Mouse (Mus musculus) heart, embryonic 14.5 days (tissue): ENCODE results near the gene Mpv17l. TPM values are rescaled to one million over a fixed set of nuclear protein-coding genes. Genes with fewer than 3 reads are reported as not detected.

Experiments used
- ATAC-seq: fragments of 200-750 bp; cut with Nextera tagmentation; 2 replicates; pipeline ENCODE4 v1.8.0; 2017; ENCODE audit warnings: low read depth, moderate TSS enrichment; ENCODE audit not compliant: insufficient number of reproducible peaks, insufficient read depth, low FRiP score
- H3K27ac ChIP-seq, 2 experiments: fragments of 200-500 bp in 1 of 2; fragments of 300-500 bp in 1 of 2; sonication (generic) in 1 of 2; replicated peaks in 1 of 2; 2 replicates each; pipeline ENCODE4 v1.5.1; 2012 to 2014; ENCODE audit warnings: low read depth in 2 of 2, low read length in 2 of 2, control low read depth in 1 of 2, mild to moderate bottlenecking in 1 of 2, mixed read lengths in 1 of 2; ENCODE audit not compliant: control insufficient read depth in 1 of 2, insufficient read depth in 1 of 2
- H3K27me3 ChIP-seq: fragments of 300-500 bp; sonication (generic); 2 replicates; pipeline ENCODE4 v1.6.1; 2014; ENCODE audit warnings: mild to moderate bottlenecking, low read length, control low read depth; ENCODE audit not compliant: control insufficient read depth, insufficient read depth
- H3K36me3 ChIP-seq: fragments of 300-500 bp; sonication (generic); 2 replicates; pipeline ENCODE4 v1.6.1; 2014; ENCODE audit warnings: mild to moderate bottlenecking, control low read depth, low read length, mixed read lengths; ENCODE audit not compliant: control insufficient read depth, insufficient read depth
- H3K4me1 ChIP-seq, 2 experiments: fragments of 200-500 bp in 1 of 2; fragments of 300-500 bp in 1 of 2; sonication (generic) in 1 of 2; 2 replicates each; pipeline ENCODE4 v1.6.1; 2012 to 2014; ENCODE audit warnings: low read length in 2 of 2, control low read depth in 1 of 2, mixed read lengths in 1 of 2; ENCODE audit not compliant: control insufficient read depth in 2 of 2, insufficient read depth in 2 of 2
- H3K4me2 ChIP-seq: fragments of 300-500 bp; sonication (generic); 2 replicates; pipeline ENCODE4 v1.6.1; 2014; ENCODE audit warnings: mild to moderate bottlenecking, low read length
- H3K4me3 ChIP-seq, 2 experiments: fragments of 200-500 bp in 1 of 2; fragments of 300-500 bp in 1 of 2; sonication (generic) in 1 of 2; 2 replicates each; pipeline ENCODE4 v1.5.1; 2012 to 2014; ENCODE audit warnings: low read length in 2 of 2, mild to moderate bottlenecking in 2 of 2, control low read depth in 1 of 2, low read depth in 1 of 2, moderate library complexity in 1 of 2; ENCODE audit not compliant: control insufficient read depth in 1 of 2, insufficient read depth in 1 of 2
- H3K9ac ChIP-seq: fragments of 300-500 bp; sonication (generic); 2 replicates; pipeline ENCODE4 v1.6.1; 2014; ENCODE audit warnings: mild to moderate bottlenecking, low read length
- H3K9me3 ChIP-seq: fragments of 300-500 bp; sonication (generic); 2 replicates; pipeline ENCODE4 v1.6.1; 2016; ENCODE audit warnings: low read length, control low read depth; ENCODE audit not compliant: control insufficient read depth
- whole genome bisulfite sequencing: fragments of 180-500 bp; shearing (Covaris S2); extraction: QIAGEN DNeasy Blood & Tissue Kit; methylation state at CpG from one replicate; pipeline ENCODE4 v1.1.7; 2014; 5-methylcytosine and 5-hydroxymethylcytosine counted together
- polyA plus RNA-seq: library from polyadenylated mRNA; unstranded; fragments of >200 nt; fragmentation: Nextera tagmentation; extraction: Ambion mirVana; gene quantifications from 2 replicates; pipeline ENCODE4 v1.2.1, GENCODE M21; 2014

Gene Mpv17l
- polyA plus RNA-seq, 1 experiment from 2014 or later, result 2.9 TPM

DNA sequence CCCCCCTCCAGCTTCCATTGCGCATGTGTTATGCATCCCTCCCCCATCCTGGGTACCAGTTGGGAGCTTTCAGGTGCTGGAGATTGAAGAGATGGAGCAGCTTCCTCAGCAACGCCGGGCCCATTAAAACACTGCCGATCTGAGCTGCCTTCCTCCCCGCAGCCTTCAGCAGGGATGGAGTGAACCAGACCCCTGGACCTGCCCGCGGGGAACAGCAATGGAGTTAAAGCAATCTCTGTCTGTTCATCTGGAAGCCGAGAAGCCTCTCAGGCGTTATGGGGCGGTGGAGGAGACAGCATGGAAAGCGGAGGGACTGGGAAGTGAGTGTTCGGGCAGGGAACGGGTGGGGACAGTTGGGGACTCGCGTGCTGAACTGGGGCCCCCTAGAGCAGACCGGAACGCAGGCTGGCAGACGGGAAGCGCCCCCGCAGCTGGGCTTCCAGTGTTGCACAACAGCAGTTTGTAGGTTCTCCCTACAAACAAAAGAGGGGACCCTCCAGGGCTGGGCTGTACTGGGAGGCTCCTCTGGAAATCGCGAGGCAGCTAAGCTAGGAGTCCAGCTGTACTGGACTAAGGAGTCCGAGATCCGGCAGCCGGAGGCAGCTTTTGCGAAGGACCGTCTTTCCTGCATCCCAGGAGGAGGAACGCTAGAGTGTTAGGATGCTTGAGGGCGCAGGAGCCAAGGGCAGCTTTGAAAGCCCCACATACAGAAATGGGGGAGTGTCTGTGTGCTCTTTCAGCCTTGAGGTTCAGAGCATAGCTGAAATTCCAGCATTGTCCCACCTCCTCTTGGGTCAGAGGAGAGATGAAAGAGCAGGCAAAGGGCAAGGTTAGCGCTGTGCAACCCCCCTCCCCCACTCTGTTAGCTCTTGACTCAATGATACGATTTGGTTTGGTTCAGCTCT lies 83.9 kb downstream of the Mpv17l start, which contains the start of the genes 2900011O08Rik and Ifitm7:
2900011O08Rik (plus strand) TSS at position 31 of the 905 bp plus-strand sequence.
Ifitm7 (minus strand) TSS at position 315 of the 905 bp plus-strand sequence.
- H3K4me2 ChIP-seq, result peak within 1 kb of the TSS; percentile 85
- under 1% methylated on average over 31 of the region's 31 CpGs for WGBS
- H3K4me1 ChIP-seq, result peaks cover 2 to 3% of the 10 kb centered on the region in 2 experiments; a peak in 1 of 4 replicates
- 0 out of 2 replicates have a peak, but pooled peaks cover 4% of the 10 kb centered on the region for H3K27me3 ChIP-seq
- peak within 1 kb of the TSS; percentile 34 to 45 for H3K4me3 ChIP-seq
- H3K27ac ChIP-seq, result no peak within 1 kb of the TSS
- no peak for ATAC-seq
- no peaks in the 10 kb centered on the region for H3K9me3 ChIP-seq
- peak within 1 kb of the TSS; percentile 61 for H3K9ac ChIP-seq
- H3K36me3 ChIP-seq, result no peaks in the 10 kb centered on the region

DNA sequence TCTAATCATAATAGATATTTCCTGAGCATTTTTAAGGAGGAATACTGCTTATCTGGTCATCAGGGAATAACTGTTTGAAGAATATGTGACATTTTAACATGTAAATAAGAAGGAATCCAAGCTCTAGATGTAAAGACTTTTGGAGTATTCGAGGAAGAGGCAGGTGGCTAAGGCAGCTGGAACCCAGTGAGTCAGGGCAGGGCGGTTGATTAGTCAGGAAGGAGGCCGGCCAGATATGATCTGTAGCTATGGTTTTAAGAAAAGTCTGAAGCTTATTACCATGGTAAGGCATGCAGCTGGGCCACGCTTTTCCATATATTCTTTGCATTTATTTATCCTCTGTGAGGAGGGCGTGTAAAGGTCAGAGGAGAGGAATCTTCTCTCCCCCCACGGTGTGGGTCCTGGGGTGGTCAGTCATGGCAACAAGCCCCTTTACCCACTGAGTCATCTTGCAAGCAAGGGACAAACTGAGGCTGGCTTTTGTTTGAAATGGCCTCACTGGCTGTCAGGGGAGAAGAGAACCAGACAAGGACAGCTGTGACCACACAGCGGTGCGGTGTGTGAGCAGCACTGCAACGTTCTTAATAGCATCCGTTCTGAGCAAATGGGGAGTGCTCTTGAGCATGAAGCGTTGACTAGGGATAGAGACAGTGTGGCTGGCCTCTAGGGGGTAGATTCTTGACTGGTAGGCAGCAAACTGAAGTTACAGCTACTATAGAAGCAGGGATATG lies 89.7 kb downstream of the Mpv17l start:
- Histone ChIP-seq H3K4me2 (no peak overlapping the region), H3K4me3 (no peak overlapping the region), H3K4me1 (no peaks in the 10 kb centered on the region), H3K9ac (no peak overlapping the region), H3K9me3 (no peaks in the 10 kb centered on the region), H3K36me3 (no peaks in the 10 kb centered on the region), H3K27me3 (no peaks in the 10 kb centered on the region), H3K27ac (no peak overlapping the region)
- no peak for ATAC-seq
- 71% methylated on average over 11 of the region's 11 CpGs for WGBS

DNA sequence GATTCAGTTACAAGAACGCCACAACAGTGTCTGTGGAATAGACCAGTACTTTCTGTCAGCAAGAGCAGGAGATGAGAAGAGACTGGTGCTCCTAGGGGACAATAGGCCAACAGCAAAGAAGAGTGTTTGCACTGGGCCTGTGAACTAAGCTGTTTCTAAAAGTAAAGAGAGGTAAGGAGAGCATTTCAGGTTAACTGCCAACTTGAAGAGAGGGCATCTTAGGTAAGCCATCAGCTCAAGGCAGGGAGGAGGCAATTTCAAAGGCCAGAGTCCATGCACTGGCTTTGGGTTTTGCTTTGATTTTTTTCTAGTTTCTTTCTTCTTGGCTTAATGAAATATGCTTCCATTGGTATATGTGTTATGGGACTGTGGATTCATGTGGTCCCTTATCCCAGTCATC lies 91.1 kb downstream of the Mpv17l start:
- Histone ChIP-seq H3K36me3 (no peaks in the 10 kb centered on the region), H3K9me3 (no peaks in the 10 kb centered on the region), H3K4me1 (no peaks in the 10 kb centered on the region), H3K4me2 (no peak overlapping the region), H3K4me3 (no peak overlapping the region), H3K9ac (no peak overlapping the region), H3K27ac (no peak overlapping the region), H3K27me3 (no peaks in the 10 kb centered on the region)
- no peak for ATAC-seq
- whole genome bisulfite sequencing, result 60% methylated on average over 1 of the region's 1 CpGs

DNA sequence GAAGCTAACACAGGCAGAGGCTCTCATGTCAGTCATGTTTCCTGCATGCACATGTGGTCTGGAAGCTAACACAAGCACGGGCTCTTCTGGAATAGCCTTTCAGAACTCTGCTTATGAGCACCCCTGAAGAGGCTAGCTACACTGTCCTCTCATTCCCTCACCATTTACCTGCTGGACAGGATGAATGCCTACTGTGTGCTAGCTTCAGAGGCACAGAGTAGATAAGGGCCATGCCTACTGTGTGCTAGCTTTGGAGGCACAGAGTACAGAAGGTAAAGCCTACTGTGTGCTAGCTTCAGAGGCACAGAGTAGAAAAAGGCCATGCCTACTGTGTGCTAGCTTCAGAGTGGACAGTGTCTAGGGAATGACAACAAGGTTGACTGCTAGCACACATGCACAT lies 91.5 kb downstream of the Mpv17l start:
- Histone ChIP-seq H3K9me3 (no peaks in the 10 kb centered on the region), H3K27me3 (no peaks in the 10 kb centered on the region), H3K4me1 (no peaks in the 10 kb centered on the region), H3K4me2 (no peak overlapping the region), H3K4me3 (no peak overlapping the region), H3K27ac (no peak overlapping the region), H3K9ac (no peak overlapping the region), H3K36me3 (no peaks in the 10 kb centered on the region)
- no peak for ATAC-seq
- 72% methylated on average over 1 of the region's 1 CpGs for WGBS

Other genes starting within 250 kb of the Mpv17l start
- 28.2 and 29.6 TPM in 2 replicates for gene Parn, start 235.0 kb upstream of the Mpv17l start, polyA plus RNA-seq
- gene Bfar, start 231.3 kb upstream of the Mpv17l start, polyA plus RNA-seq, result 38.9 and 42.8 TPM in 2 replicates
- 2.8 and 3.5 TPM in 2 replicates for gene 3110001I22Rik, start 231.2 kb upstream of the Mpv17l start, polyA plus RNA-seq
- gene Pla2g10, start 172.2 kb upstream of the Mpv17l start, polyA plus RNA-seq, result 0.28 TPM in 1 of 2 replicates, not detected in the other
- gene Rrn3, start 122.5 kb upstream of the Mpv17l start, polyA plus RNA-seq, result 49.8 and 54.5 TPM in 2 replicates
- gene Ntan1, start 84.3 kb upstream of the Mpv17l start, polyA plus RNA-seq, result 158 and 162 TPM in 2 replicates
- gene Pdxdc1, start within 50 bp of the Mpv17l start, polyA plus RNA-seq, result 72.6 and 73.0 TPM in 2 replicates
- gene 2900011O08Rik, start 83.4 kb downstream of the Mpv17l start, polyA plus RNA-seq, result 0.88 and 1.6 TPM in 2 replicates
- not detected in 2 replicates for gene Ifitm7, start 83.7 kb downstream of the Mpv17l start, polyA plus RNA-seq